Mouse (Mus musculus) stomach, postnatal 0 days (tissue): ENCODE data around the gene Auh. TPM values are rescaled to one million over a fixed set of nuclear protein-coding genes. Genes with fewer than 3 reads are reported as not detected.

Source experiments
- ATAC-seq: fragments of 200-750 bp; cut with Nextera tagmentation; 2 replicates; pipeline ENCODE4 v1.8.0; 2017; ENCODE audit not compliant: low FRiP score, low TSS enrichment
- DNase-seq: peaks from one replicate; pipeline ENCODE4 v3.0.0-alpha.2; 2016; ENCODE audit warnings: low spot score
- H3K27ac ChIP-seq: fragments of 300-500 bp; sonication (generic); replicated peaks from 2 replicates; pipeline ENCODE4 v1.5.1; 2014; ENCODE audit warnings: mild to moderate bottlenecking, control low read depth
- H3K27me3 ChIP-seq: fragments of 300-500 bp; sonication (generic); 2 replicates; pipeline ENCODE4 v1.6.1; 2014; ENCODE audit warnings: low read length; ENCODE audit not compliant: control insufficient read depth, insufficient read depth
- H3K36me3 ChIP-seq: fragments of 300-500 bp; sonication (generic); 2 replicates; pipeline ENCODE4 v1.6.1; 2014; ENCODE audit warnings: low read length, mixed read lengths; ENCODE audit not compliant: control insufficient read depth, insufficient read depth
- H3K4me1 ChIP-seq: fragments of 300-500 bp; sonication (generic); replicated peaks from 2 replicates; pipeline ENCODE4 v1.6.1; 2014; ENCODE audit warnings: antibody characterized with exemption; ENCODE audit not compliant: control insufficient read depth, insufficient read depth
- H3K4me2 ChIP-seq: fragments of 300-500 bp; sonication (generic); replicated peaks from 2 replicates; pipeline ENCODE4 v1.6.1; 2014; ENCODE audit warnings: low read depth, mild to moderate bottlenecking, control low read depth, moderate library complexity
- H3K4me3 ChIP-seq: fragments of 300-500 bp; sonication (generic); 2 replicates; pipeline ENCODE4 v1.5.1; 2014; ENCODE audit warnings: low read depth, low read length, control low read depth
- H3K9ac ChIP-seq: fragments of 300-500 bp; sonication (generic); 2 replicates; pipeline ENCODE4 v1.6.1; 2014; ENCODE audit warnings: mild to moderate bottlenecking, low read length, control low read depth, mixed read lengths
- H3K9me3 ChIP-seq: fragments of 300-500 bp; sonication (generic); 2 replicates; pipeline ENCODE4 v1.6.1; 2016; ENCODE audit warnings: low read length; ENCODE audit not compliant: control insufficient read depth
- CTCF ChIP-seq: IDR thresholded peaks from 2 replicates; pipeline ENCODE4 v1.5.1; 2016; ENCODE audit warnings: antibody characterized with exemption, low read depth, mild to moderate bottlenecking, moderate library complexity
- EP300 ChIP-seq: optimal IDR thresholded peaks from 2 replicates; pipeline ENCODE3; 2016; ENCODE audit warnings: antibody characterized with exemption
- WGBS: fragments of 180-500 bp; shearing (Covaris S2); extraction: QIAGEN DNeasy Blood & Tissue Kit; methylation state at CpG from one replicate; pipeline ENCODE4 v1.1.7; 2014; 5-methylcytosine and 5-hydroxymethylcytosine counted together
- polyA plus RNA-seq: library from polyadenylated mRNA; unstranded; fragments of >200 nt; fragmentation: Nextera tagmentation; extraction: Ambion mirVana; gene quantifications from 2 replicates; pipeline ENCODE4 v1.2.1, GENCODE M21; 2015

Gene Auh
- polyA plus RNA-seq, 1 experiment from 2014 or later = 41.4 TPM

DNA sequence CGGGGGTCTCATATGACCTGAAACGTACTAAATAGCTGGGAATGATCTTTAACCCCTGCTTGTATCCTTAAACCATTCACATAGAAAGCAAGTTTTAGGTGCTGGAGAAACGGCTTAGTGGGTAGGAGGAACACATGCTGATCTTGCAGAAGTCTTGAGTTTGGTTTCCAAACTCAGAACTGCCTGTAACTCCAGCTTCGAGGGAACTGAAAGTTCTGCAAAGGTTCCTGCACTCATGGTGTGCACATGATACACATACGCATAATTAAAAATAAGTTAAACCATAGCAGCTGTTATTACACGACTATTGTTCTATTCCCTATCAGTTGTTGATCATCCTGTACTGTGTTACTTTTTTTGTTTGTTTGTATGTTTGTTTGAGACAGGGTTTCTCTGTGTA is 32.9 kb upstream of the Auh start:
- Histone ChIP-seq H3K9me3 (no peaks in the 10 kb centered on the region), H3K36me3 (peaks cover 9% of the 10 kb centered on the region), H3K4me1 (no peaks in the 10 kb centered on the region), H3K4me2 (no peak overlapping the region), H3K4me3 (no peak overlapping the region), H3K9ac (no peak overlapping the region), H3K27ac (no peak overlapping the region), H3K27me3 (no peaks in the 10 kb centered on the region)
- DNase-seq = no peak
- 85% methylated on average over 6 of the region's 6 CpGs for WGBS
- TF ChIP-seq CTCF = no peak
- TF ChIP-seq EP300 = no peak
- no peak for ATAC-seq

DNA sequence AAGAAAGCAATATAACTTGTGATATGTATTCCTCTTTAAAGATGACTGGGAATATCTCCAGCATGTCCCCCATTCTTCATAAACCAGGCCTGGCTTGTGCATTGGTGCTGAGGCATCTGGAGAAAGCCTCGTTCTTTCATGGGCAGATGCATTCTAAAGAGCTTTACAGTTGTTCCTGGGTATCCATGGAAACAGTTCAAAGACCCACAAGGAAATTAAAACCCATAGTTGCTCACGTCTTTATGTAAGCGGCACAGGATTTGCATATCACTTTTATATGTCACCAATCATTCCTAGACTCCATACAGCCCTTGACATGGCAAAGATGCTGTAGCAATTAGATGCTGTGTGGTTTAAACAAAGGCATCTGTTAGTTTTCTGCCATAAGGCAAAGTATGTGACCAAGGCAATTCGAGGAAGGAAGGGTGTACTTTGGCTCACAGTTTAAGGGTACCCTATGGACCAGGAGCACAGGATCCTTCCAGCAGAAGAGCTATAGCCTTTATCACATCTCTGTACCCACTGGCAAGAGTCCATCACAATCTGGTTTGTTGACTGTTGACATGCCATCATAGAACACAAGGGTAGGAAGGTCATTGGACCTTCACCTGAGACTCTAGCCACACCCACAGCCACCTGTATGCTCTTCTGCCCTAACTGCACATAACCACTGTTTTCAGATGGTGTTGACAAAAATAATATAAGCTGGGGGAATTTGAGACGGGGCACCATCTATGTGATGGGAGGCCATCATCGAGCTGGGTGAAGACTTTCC is 24.5 kb upstream of the Auh start:
- Histone ChIP-seq H3K27me3 (no peaks in the 10 kb centered on the region), H3K36me3 (no peaks in the 10 kb centered on the region), H3K9ac (no peak overlapping the region), H3K27ac (no peak overlapping the region), H3K9me3 (no peaks in the 10 kb centered on the region), H3K4me3 (no peak overlapping the region), H3K4me2 (no peak overlapping the region), H3K4me1 (no peaks in the 10 kb centered on the region)
- DNase-seq (no peak), ATAC-seq (no peak)
- TF ChIP-seq CTCF (no peak), EP300 (no peak)
- WGBS = 83% methylated on average over 6 of the region's 6 CpGs

DNA sequence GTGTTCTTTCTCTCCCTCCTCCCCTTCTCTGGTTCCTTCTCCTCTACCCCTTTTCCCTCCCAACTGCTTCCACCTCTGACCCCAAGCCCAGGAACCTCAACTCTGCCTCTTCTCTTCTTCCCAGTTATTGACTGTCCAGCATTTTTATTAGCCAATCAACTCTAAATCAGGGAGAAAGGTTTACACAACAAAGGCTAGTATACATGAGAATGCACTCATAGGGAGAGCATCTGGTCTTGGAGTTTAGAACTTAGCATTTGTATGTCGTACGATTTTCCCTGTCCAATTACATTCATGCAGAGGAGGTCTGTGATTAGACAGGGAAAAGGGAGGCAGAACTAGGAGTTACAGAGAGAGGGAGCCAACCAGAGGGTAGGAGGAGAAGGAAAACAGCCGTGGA is 19.7 kb upstream of the Auh start:
- H3K27ac ChIP-seq = no peak overlapping the region
- no peaks in the 10 kb centered on the region for H3K36me3 ChIP-seq
- DNase-seq = no peak
- H3K4me2 ChIP-seq = no peak overlapping the region
- TF ChIP-seq EP300 = no peak
- no peak for TF ChIP-seq CTCF
- no peak overlapping the region for H3K9ac ChIP-seq
- H3K4me3 ChIP-seq = no peak overlapping the region
- no peaks in the 10 kb centered on the region for H3K9me3 ChIP-seq
- H3K27me3 ChIP-seq = no peaks in the 10 kb centered on the region
- ATAC-seq = no peak
- WGBS = 80% methylated on average over 3 of the region's 3 CpGs
- H3K4me1 ChIP-seq = no peaks in the 10 kb centered on the region

DNA sequence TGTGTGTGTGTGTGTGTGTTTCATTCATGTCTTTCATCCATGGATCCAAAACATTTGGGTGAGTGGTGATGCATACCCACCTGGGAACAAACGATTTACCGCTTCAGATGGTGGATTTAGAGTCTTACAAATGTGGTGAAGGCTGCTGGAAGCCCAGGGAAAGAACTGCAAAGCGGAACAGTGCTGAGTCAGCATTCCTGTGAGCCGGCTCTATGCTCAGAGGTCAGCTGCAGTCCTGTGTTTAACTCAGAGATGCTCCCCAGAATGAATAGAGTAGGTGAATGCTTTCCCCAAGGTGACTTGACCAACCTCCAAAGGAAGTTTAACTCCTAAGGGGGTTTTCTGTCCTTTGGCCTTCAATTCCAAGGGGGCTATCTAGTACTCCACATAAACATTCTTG is 18.1 kb upstream of the Auh start:
- no peak overlapping the region for H3K27ac ChIP-seq

DNA sequence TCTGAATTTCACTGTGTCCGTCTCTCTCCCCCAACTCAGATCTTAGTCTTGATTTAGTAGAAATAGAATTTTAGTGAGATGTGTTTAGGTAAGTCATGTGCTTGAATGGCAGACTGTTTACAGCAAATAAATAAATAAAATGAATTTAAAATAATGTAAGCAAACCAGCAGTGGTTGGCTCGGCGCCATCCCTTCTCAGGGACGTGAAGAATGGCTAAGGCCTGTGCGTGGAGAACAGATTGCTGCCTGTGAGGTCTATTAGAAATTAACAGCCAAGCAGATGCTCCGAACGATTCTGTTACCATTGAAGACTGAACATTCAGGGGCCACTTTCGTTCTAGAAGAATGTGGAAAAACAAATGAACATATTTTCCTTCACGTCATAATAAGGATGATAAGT is 16.3 kb upstream of the Auh start:
- ATAC-seq (no peak), DNase-seq (no peak)
- WGBS = 53% methylated on average over 9 of the region's 9 CpGs
- Histone ChIP-seq H3K9ac (no peak overlapping the region), H3K27me3 (no peaks in the 10 kb centered on the region), H3K4me1 (no peaks in the 10 kb centered on the region), H3K4me2 (no peak overlapping the region), H3K4me3 (no peak overlapping the region), H3K36me3 (no peaks in the 10 kb centered on the region), H3K27ac (peak overlapping the region; percentile 18; the same call in 1 of the 2 replicates), H3K9me3 (no peaks in the 10 kb centered on the region)
- no peak for TF ChIP-seq CTCF
- TF ChIP-seq EP300 = no peak

More for the DNA sequence above, 18.1 kb upstream of the Auh start:
- H3K4me1 ChIP-seq = no peaks in the 10 kb centered on the region
- no peak overlapping the region for H3K4me3 ChIP-seq
- WGBS = 81% methylated on average over 4 of the region's 4 CpGs
- ATAC-seq = no peak
- H3K4me2 ChIP-seq = no peak overlapping the region
- DNase-seq = no peak
- TF ChIP-seq EP300 = no peak
- TF ChIP-seq CTCF = no peak
- no peak overlapping the region for H3K9ac ChIP-seq
- H3K36me3 ChIP-seq = no peaks in the 10 kb centered on the region
- no peaks in the 10 kb centered on the region for H3K9me3 ChIP-seq
- no peaks in the 10 kb centered on the region for H3K27me3 ChIP-seq

DNA sequence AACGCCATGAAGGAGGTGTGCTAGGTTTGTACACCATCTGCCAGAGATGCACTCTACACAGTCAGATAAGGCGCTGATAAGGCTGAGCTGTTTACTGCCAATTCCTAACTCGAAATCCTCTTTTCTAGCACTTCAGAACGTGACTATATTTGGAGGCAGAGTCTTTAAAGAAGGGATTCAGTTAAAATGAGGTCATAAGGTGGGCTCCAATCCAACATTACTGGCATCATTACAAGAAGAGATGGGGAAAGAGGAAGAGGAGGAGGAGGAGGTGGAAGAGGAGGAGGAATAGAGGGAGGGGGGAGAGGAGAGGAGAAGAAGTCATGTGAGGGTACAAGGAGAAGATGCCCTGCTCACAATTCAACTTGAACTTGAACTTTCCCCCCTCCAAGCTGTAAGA is 14.6 kb upstream of the Auh start:
- DNase-seq = no peak
- H3K27me3 ChIP-seq = no peaks in the 10 kb centered on the region
- H3K9me3 ChIP-seq = no peaks in the 10 kb centered on the region
- ATAC-seq = no peak
- H3K4me2 ChIP-seq = no peak overlapping the region
- no peak overlapping the region; the same call in 1 of the 2 replicates for H3K27ac ChIP-seq
- TF ChIP-seq CTCF = no peak
- no peak for TF ChIP-seq EP300
- no peak overlapping the region for H3K9ac ChIP-seq
- H3K36me3 ChIP-seq = no peaks in the 10 kb centered on the region
- H3K4me1 ChIP-seq = no peaks in the 10 kb centered on the region
- 40% methylated on average over 4 of the region's 4 CpGs for WGBS
- no peak overlapping the region for H3K4me3 ChIP-seq
